Mouse (Mus musculus) testis, postnatal 10 days (tissue): ENCODE data around the gene 1700020N01Rik.

Source experiments
- DNase-seq: peaks from one replicate; pipeline ENCODE4 v3.0.0; 2021; ENCODE audit warnings: low spot score

Gene 1700020N01Rik

DNA sequence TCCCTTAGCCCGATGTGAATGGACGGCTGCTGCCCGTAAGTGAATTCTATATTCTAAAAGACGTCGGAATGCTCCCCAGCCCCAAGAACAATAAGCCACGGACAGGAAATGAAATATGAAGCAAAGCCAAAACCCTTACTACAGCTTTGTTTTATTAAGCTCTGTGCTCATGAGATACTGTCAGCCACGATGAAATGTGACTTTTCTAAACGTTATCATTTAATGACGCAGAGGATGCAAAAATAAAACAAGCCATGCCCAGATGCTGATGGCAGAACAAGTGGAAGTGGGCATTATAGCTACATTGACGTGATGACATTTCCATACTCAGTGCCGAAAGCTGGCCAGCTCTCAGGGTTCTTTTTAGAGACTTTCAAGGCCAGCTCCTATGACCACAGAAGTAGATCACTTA is 76.8 kb downstream of the 1700020N01Rik start:
- DNase-seq = no peak

DNA sequence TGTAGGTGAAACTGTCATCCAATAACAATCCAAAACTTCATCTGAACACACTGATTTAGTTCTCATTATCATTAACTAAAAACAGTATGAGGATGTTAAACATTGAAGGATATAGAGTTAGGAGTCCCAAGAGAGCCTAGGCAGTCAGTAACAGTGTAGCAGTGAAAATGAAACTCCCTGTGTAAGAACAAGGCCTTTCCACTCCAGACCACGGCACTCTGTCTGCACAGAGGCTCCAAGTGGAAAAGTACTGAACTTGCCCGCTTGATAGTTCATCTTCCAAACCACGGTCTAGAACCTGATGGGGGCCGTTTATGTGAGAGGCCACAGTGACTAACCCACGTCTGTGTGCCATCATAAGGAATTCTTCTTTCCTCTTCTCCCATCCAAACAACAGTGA is 77.2 kb downstream of the 1700020N01Rik start:
- no peak for DNase-seq
